Mouse (Mus musculus) ES-E14 (cell line): ENCODE results near the gene Irs1. TPM values are rescaled to one million over a fixed set of nuclear protein-coding genes. Genes with fewer than 3 reads are reported as not detected.

Experiments
- DNase-seq: peaks from one replicate; pipeline ENCODE4 v3.0.0-alpha.2; 2013; ENCODE audit warnings: low read depth, low spot score
- H3K27ac ChIP-seq: 2 replicates; pipeline ENCODE4 v1.5.1; 2012; ENCODE audit warnings: low read depth, mild to moderate bottlenecking, low read length, moderate library complexity, mixed read lengths; ENCODE audit not compliant: poor library complexity, insufficient read depth, severe bottlenecking
- H3K36me3 ChIP-seq: 2 replicates; pipeline ENCODE4 v1.6.1; 2012; ENCODE audit warnings: mild to moderate bottlenecking, low read length, moderate library complexity, mixed read lengths; ENCODE audit not compliant: control insufficient read depth, poor library complexity, insufficient read depth, severe bottlenecking
- H3K4me1 ChIP-seq, 2 experiments: fragments of 150-350 bp in 1 of 2; sonication (generic) in 1 of 2; 2 replicates each; pipeline ENCODE4 v1.6.1; 2012; ENCODE audit warnings: low read length in 2 of 2, mild to moderate bottlenecking in 1 of 2, mixed read lengths in 1 of 2; ENCODE audit not compliant: control insufficient read depth in 2 of 2, insufficient read depth in 2 of 2, poor library complexity in 1 of 2
- H3K4me3 ChIP-seq, 2 experiments: fragments of 150-350 bp in 1 of 2; sonication (generic) in 1 of 2; 2 replicates each; pipeline ENCODE4 v1.5.1; 2012; ENCODE audit warnings: low read length in 2 of 2, low read depth in 1 of 2, mild to moderate bottlenecking in 1 of 2, mixed read lengths in 1 of 2; ENCODE audit not compliant: insufficient read depth in 1 of 2, poor library complexity in 1 of 2, severe bottlenecking in 1 of 2
- H3K9ac ChIP-seq: 2 replicates; pipeline ENCODE4 v1.6.1; 2012; ENCODE audit warnings: low read depth, mild to moderate bottlenecking, low read length, mixed read lengths; ENCODE audit not compliant: poor library complexity, insufficient read depth, severe bottlenecking
- H3K9me3 ChIP-seq: fragments of 150-350 bp; sonication (generic); 2 replicates; pipeline ENCODE4 v1.6.1; 2012; ENCODE audit warnings: low read depth, mild to moderate bottlenecking, low read length; ENCODE audit not compliant: control insufficient read depth, insufficient read depth
- CHD2 ChIP-seq: IDR thresholded peaks from 2 replicates; pipeline ENCODE4 v1.6.1; 2014; ENCODE audit warnings: mild to moderate bottlenecking, low read depth, low read length, inconsistent platforms
- HCFC1 ChIP-seq: IDR thresholded peaks from 2 replicates; pipeline ENCODE4 v1.6.1; 2012; ENCODE audit warnings: low read length, inconsistent platforms, borderline replicate concordance; ENCODE audit not compliant: insufficient read depth
- MAFK ChIP-seq: IDR thresholded peaks from 2 replicates; pipeline ENCODE4 v1.6.1; 2014; ENCODE audit warnings: mild to moderate bottlenecking, low read depth, low read length, inconsistent platforms; ENCODE audit not compliant: insufficient read depth
- ZC3H11A ChIP-seq: IDR thresholded peaks from 2 replicates; pipeline ENCODE4 v1.6.1; 2012; ENCODE audit warnings: low read depth, mild to moderate bottlenecking, inconsistent platforms, low read length, borderline replicate concordance
- ZNF384 ChIP-seq: IDR thresholded peaks from 2 replicates; pipeline ENCODE4 v1.6.1; 2012; ENCODE audit warnings: low read depth, low read length, inconsistent platforms
- in situ Hi-C, 2 experiments: fragments of 600-800 bp; cut with MboI; formaldehyde crosslinking; loops; one replicate each; pipeline ENCODE4 v1.15.1; 2025; ENCODE audit warnings: low sequenced_read_pairs in 2 of 2, inconsistent platforms in 1 of 2; ENCODE audit not compliant: unreplicated experiment in 2 of 2
- total RNA-seq: library from RNA; depleted of rRNA; stranded (reverse); fragments of 300-350 nt; gene quantifications from 2 replicates; pipeline ENCODE4 v1.2.3, GENCODE M21; 2012

Irs1 gene
- total RNA-seq, 1 experiment: 8.1 TPM

GRCm38 (mm10) chr1:82320864-82321263 lies 29.6 kb upstream of the Irs1 start:
- no peak for DNase-seq
- in situ Hi-C loops: no loop called here
- Histone ChIP-seq H3K36me3 (no peaks in the 10 kb centered on the region), H3K9ac (no peak overlapping the region), H3K9me3 (no peaks in the 10 kb centered on the region), H3K27ac (no peak overlapping the region), H3K4me1 (peaks cover 0 to 2% of the 10 kb centered on the region in 2 experiments; a peak in 1 of 4 replicates), H3K4me3 (no peak overlapping the region)
- no peak for TF ChIP-seq ZNF384
- TF ChIP-seq HCFC1: no peak
- TF ChIP-seq CHD2: no peak
- no peak for TF ChIP-seq MAFK
- no peak for TF ChIP-seq ZC3H11A

GRCm38 (mm10) chr1:82320456-82320855 lies 29.2 kb upstream of the Irs1 start:
- in situ Hi-C loops: no loop called here
- peaks cover 0 to 2% of the 10 kb centered on the region in 2 experiments; a peak in 1 of 4 replicates for H3K4me1 ChIP-seq
- no peak for DNase-seq
- no peaks in the 10 kb centered on the region for H3K36me3 ChIP-seq
- no peak overlapping the region for H3K9ac ChIP-seq
- H3K9me3 ChIP-seq: no peaks in the 10 kb centered on the region
- TF ChIP-seq MAFK: no peak
- no peak overlapping the region for H3K4me3 ChIP-seq
- H3K27ac ChIP-seq: no peak overlapping the region

GRCm38 (mm10) chr1:82316746-82317126 lies 25.5 kb upstream of the Irs1 start:
- in situ Hi-C loops: no loop called here

DNA sequence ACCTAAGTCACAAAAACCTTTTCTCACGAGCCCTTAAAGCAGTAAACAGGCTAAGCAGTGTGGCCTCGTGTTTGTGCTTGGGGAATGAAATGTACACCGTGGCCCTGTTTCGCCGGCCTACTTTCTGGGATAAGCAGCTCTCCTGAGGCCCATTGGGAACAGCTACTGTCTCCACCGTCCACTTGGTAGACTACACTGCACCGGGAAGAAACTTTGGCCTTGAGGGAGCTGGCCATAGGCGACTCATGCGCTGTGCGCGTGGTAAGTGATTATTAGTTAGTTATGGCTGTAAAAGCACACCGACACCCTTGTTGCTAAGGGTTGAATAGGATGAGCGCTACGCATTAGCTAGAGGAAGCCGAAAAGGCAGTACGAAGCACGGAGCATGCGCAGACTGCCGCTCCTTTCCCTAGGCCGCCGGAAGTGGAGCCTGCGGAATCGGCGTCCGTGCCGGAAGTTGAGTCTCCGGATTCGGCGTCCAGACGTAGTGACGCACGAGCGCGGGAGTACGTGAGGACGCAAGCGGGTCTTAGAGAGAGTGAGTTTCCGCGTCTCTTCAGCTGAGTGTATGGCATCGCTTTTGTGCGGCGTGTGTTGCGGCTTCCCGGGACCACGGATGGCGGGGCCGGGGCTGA lies 25.0 kb upstream of the Irs1 start, which contains the start of gene Rhbdd1:
Gene Rhbdd1 (plus strand): TSS at position 342 of the 635 bp plus-strand sequence.
- H3K4me3 ChIP-seq: peak within 1 kb of the TSS; percentile 79 to 89
- no peaks in the 10 kb centered on the region for H3K9me3 ChIP-seq
- peak within 1 kb of the TSS; percentile 91 for H3K9ac ChIP-seq
- H3K36me3 ChIP-seq: no peaks in the 10 kb centered on the region
- TF ChIP-seq HCFC1: peak; percentile 57; the same call in 1 of the 2 replicates
- TF ChIP-seq CHD2: no peak
- peak within 1 kb of the TSS; percentile 62; the same call in 1 of the 2 replicates for H3K27ac ChIP-seq
- DNase-seq: peak; percentile 93
- in situ Hi-C loops: no loop called here
- peaks cover 0 to 2% of the 10 kb centered on the region in 2 experiments; a peak in 1 of 4 replicates for H3K4me1 ChIP-seq

More at GRCm38 (mm10) chr1:82316746-82317126, 25.5 kb upstream of the Irs1 start:
- Histone ChIP-seq H3K9ac (peak overlapping the region; percentile 91), H3K27ac (peak overlapping the region; percentile 62; the same call in 1 of the 2 replicates), H3K9me3 (no peaks in the 10 kb centered on the region), H3K36me3 (no peaks in the 10 kb centered on the region), H3K4me3 (peak overlapping the region; percentile 79 to 89), H3K4me1 (peaks cover 0 to 2% of the 10 kb centered on the region in 2 experiments; a peak in 1 of 4 replicates)
- no peak for DNase-seq
- TF ChIP-seq HCFC1 (no peak), CHD2 (no peak), ZNF384 (no peak), MAFK (no peak), ZC3H11A (no peak)

DNA sequence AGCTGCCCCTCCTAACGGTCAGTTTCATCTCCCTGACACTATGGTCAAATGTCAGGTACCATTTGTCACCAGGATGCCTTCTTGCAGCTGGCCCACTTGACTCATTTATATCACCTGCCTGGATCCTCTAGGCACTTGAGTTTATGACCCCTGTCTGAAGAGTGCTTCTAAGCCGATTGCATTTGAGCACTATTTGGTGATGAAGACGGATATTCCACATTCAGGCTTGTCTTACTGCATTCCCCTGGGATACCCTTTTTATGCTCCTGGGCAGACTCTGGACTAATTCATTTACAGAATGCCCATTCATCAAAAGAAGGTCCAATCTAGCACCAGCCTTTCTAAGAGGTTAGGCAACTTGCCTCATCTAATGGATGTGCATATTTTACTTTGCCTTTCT lies 13.3 kb upstream of the Irs1 start:
- no peak overlapping the region for H3K27ac ChIP-seq
- no peak overlapping the region for H3K4me3 ChIP-seq
- H3K36me3 ChIP-seq: no peaks in the 10 kb centered on the region
- in situ Hi-C loops: no loop called here
- no peaks in the 10 kb centered on the region for H3K4me1 ChIP-seq
- H3K9me3 ChIP-seq: no peaks in the 10 kb centered on the region
- DNase-seq: no peak
- TF ChIP-seq ZC3H11A: no peak
- TF ChIP-seq MAFK: no peak
- TF ChIP-seq CHD2: no peak
- no peak for TF ChIP-seq ZNF384
- TF ChIP-seq HCFC1: no peak
- no peak overlapping the region for H3K9ac ChIP-seq
